Mouse (Mus musculus) hindbrain, embryonic 13.5 days (tissue): ENCODE results near the gene Txnip. TPM values are rescaled to one million over a fixed set of nuclear protein-coding genes. Genes with fewer than 3 reads are reported as not detected.
A peak's percentile ranks its signal among the peaks of the same experiment; 100 is the strongest.
"Not testable (repeated sequence)": the region's sequence is repeated elsewhere in the genome, so short reads cannot be mapped to it uniquely, and the experiment has no call there.

Experiments used
- ATAC-seq: fragments of 200-750 bp; cut with Nextera tagmentation; 2 replicates; pipeline ENCODE4 v1.8.0; 2017; ENCODE audit warnings: moderate TSS enrichment; ENCODE audit not compliant: low FRiP score
- H3K27ac ChIP-seq: fragments of 300-500 bp; sonication (generic); 2 replicates; pipeline ENCODE4 v1.5.1; 2015; ENCODE audit warnings: inconsistent platforms, mild to moderate bottlenecking, moderate library complexity
- H3K27me3 ChIP-seq: fragments of 300-500 bp; sonication (generic); 2 replicates; pipeline ENCODE4 v1.6.1; 2015; ENCODE audit warnings: mild to moderate bottlenecking, inconsistent platforms
- H3K36me3 ChIP-seq: fragments of 300-500 bp; sonication (generic); 2 replicates; pipeline ENCODE4 v1.6.1; 2015; ENCODE audit warnings: mild to moderate bottlenecking, inconsistent platforms
- H3K4me1 ChIP-seq: fragments of 300-500 bp; sonication (generic); replicated peaks from 2 replicates; pipeline ENCODE4 v1.6.1; 2015; ENCODE audit warnings: inconsistent platforms
- H3K4me2 ChIP-seq: fragments of 300-500 bp; sonication (generic); 2 replicates; pipeline ENCODE4 v1.6.1; 2015; ENCODE audit warnings: inconsistent platforms, mild to moderate bottlenecking, moderate library complexity
- H3K4me3 ChIP-seq: fragments of 300-500 bp; sonication (generic); 2 replicates; pipeline ENCODE4 v1.5.1; 2015; ENCODE audit warnings: mild to moderate bottlenecking, inconsistent platforms
- H3K9ac ChIP-seq: fragments of 300-500 bp; sonication (generic); 2 replicates; pipeline ENCODE4 v1.6.1; 2015; ENCODE audit warnings: mild to moderate bottlenecking, inconsistent platforms
- H3K9me3 ChIP-seq: fragments of 300-500 bp; sonication (generic); 2 replicates; pipeline ENCODE4 v1.6.1; 2016; ENCODE audit warnings: inconsistent platforms
- WGBS: fragments of 180-500 bp; shearing (Covaris S2); methylation state at CpG from one replicate; pipeline ENCODE4 v1.1.7; 2015; 5-methylcytosine and 5-hydroxymethylcytosine counted together
- polyA plus RNA-seq: library from polyadenylated mRNA; unstranded; fragments of >200 nt; fragmentation: Nextera tagmentation; extraction: Ambion mirVana; gene quantifications from 2 replicates; pipeline ENCODE4 v1.2.1, GENCODE M21; 2015

Gene Txnip
- polyA plus RNA-seq, 1 experiment from 2014 or later: 67.6 TPM

- H3K4me3 ChIP-seq: no peak overlapping the region
- 77% methylated on average over 3 of the region's 3 CpGs for WGBS
- 0 out of 2 replicates have a peak overlapping the region, but pooled peaks have one; percentile 35 for H3K9ac ChIP-seq
- H3K36me3 ChIP-seq: no peaks in the 10 kb centered on the region
- no peak for ATAC-seq
- H3K4me1 ChIP-seq: peaks cover 81% of the 10 kb centered on the region
- H3K27me3 ChIP-seq: peaks cover 13% of the 10 kb centered on the region
- peak overlapping the region; percentile 98; the same call in 1 of the 2 replicates for H3K4me2 ChIP-seq
- no peaks in the 10 kb centered on the region for H3K9me3 ChIP-seq
- H3K27ac ChIP-seq: no peak overlapping the region
These were observed 41.7 kb downstream of the Txnip start for GRCm38 (mm10) chr3:96599411-96599810.

- peak within 1 kb of the TSS; percentile 94 for H3K9ac ChIP-seq
- peak; percentile 95 for ATAC-seq
- peaks cover 89% of the 10 kb centered on the region for H3K4me1 ChIP-seq
- H3K4me2 ChIP-seq: peak within 1 kb of the TSS; percentile 83
- peak within 1 kb of the TSS; percentile 84 for H3K4me3 ChIP-seq
- H3K36me3 ChIP-seq: peaks cover 3% of the 10 kb centered on the region; the same call in 1 of the 2 replicates
- H3K27me3 ChIP-seq: peaks cover 4% of the 10 kb centered on the region; the same call in 1 of the 2 replicates
- WGBS: 1% methylated on average over 27 of the region's 27 CpGs
- no peaks in the 10 kb centered on the region for H3K9me3 ChIP-seq
- peak within 1 kb of the TSS; percentile 96 for H3K27ac ChIP-seq
These were observed 43.0 kb downstream of the Txnip start, which contains the start of gene Lix1l for GRCm38 (mm10) chr3:96600639-96601250. Gene Lix1l, plus strand, starts transcription at chr3:96601149.

- Histone ChIP-seq H3K36me3 (peaks cover 3% of the 10 kb centered on the region; the same call in 1 of the 2 replicates), H3K4me1 (peaks cover 87% of the 10 kb centered on the region), H3K27ac (peak overlapping the region; percentile 96), H3K27me3 (no peaks in the 10 kb centered on the region), H3K9ac (peak overlapping the region; percentile 94), H3K4me2 (peak overlapping the region; percentile 83), H3K4me3 (peak overlapping the region; percentile 84), H3K9me3 (no peaks in the 10 kb centered on the region)
- WGBS: 2% methylated on average over 7 of the region's 40 CpGs
- ATAC-seq: peak; percentile 71
These were observed 43.6 kb downstream of the Txnip start for GRCm38 (mm10) chr3:96601251-96601787.

GRCm38 (mm10) chr3:96601941-96602703 is 44.4 kb downstream of the Txnip start:
- no peak for ATAC-seq
- H3K9ac ChIP-seq: peak overlapping the region; percentile 94
- H3K9me3 ChIP-seq: no peaks in the 10 kb centered on the region
- H3K27me3 ChIP-seq: no peaks in the 10 kb centered on the region
- peak overlapping the region; percentile 96 for H3K27ac ChIP-seq
- H3K4me3 ChIP-seq: peak overlapping the region; percentile 84
- peaks cover 3% of the 10 kb centered on the region; the same call in 1 of the 2 replicates for H3K36me3 ChIP-seq
- peak overlapping the region; percentile 83 for H3K4me2 ChIP-seq
- H3K4me1 ChIP-seq: peaks cover 79% of the 10 kb centered on the region
- WGBS: 14% methylated on average over 10 of the region's 10 CpGs

GRCm38 (mm10) chr3:96602704-96603084 is 44.9 kb downstream of the Txnip start:
- H3K4me3 ChIP-seq: peak overlapping the region; percentile 84
- 29% methylated on average over 5 of the region's 5 CpGs for WGBS
- no peak for ATAC-seq
- no peaks in the 10 kb centered on the region for H3K27me3 ChIP-seq
- H3K9ac ChIP-seq: peak overlapping the region; percentile 94
- no peaks in the 10 kb centered on the region for H3K9me3 ChIP-seq
- H3K4me2 ChIP-seq: peak overlapping the region; percentile 83
- H3K36me3 ChIP-seq: peaks cover 3% of the 10 kb centered on the region; the same call in 1 of the 2 replicates
- H3K27ac ChIP-seq: peak overlapping the region; percentile 96
- H3K4me1 ChIP-seq: peaks cover 78% of the 10 kb centered on the region

GRCm38 (mm10) chr3:96603311-96603710 is 45.6 kb downstream of the Txnip start:
- H3K4me3 ChIP-seq: peak overlapping the region; percentile 84
- peaks cover 3% of the 10 kb centered on the region; the same call in 1 of the 2 replicates for H3K36me3 ChIP-seq
- 26% methylated on average over 5 of the region's 5 CpGs for WGBS
- no peaks in the 10 kb centered on the region for H3K9me3 ChIP-seq
- peaks cover 72% of the 10 kb centered on the region for H3K4me1 ChIP-seq
- H3K4me2 ChIP-seq: peak overlapping the region; percentile 83
- no peak for ATAC-seq
- no peaks in the 10 kb centered on the region for H3K27me3 ChIP-seq
- H3K27ac ChIP-seq: peak overlapping the region; percentile 96
- peak overlapping the region; percentile 94 for H3K9ac ChIP-seq

GRCm38 (mm10) chr3:96606007-96606406 is 48.2 kb downstream of the Txnip start:
- not testable (repeated sequence) for H3K27ac ChIP-seq, H3K4me3 ChIP-seq, ATAC-seq, H3K36me3 ChIP-seq, H3K9me3 ChIP-seq, H3K9ac ChIP-seq, H3K27me3 ChIP-seq, H3K4me2 ChIP-seq
- WGBS: 89% methylated on average over 4 of the region's 4 CpGs
- H3K4me1 ChIP-seq: peaks cover 51% of the 10 kb centered on the region

- Histone ChIP-seq H3K4me2 (no peak overlapping the region), H3K27ac (no peak overlapping the region), H3K9me3 (no peaks in the 10 kb centered on the region), H3K4me1 (peaks cover 51% of the 10 kb centered on the region), H3K4me3 (no peak overlapping the region), H3K27me3 (no peaks in the 10 kb centered on the region), H3K36me3 (peaks cover 3% of the 10 kb centered on the region; the same call in 1 of the 2 replicates), H3K9ac (no peak overlapping the region)
- WGBS: 92% methylated on average over 4 of the region's 4 CpGs
- ATAC-seq: no peak
These were observed 48.9 kb downstream of the Txnip start for GRCm38 (mm10) chr3:96606618-96607017.

Other genes with a start within 250 kb of the Txnip start
- not detected in 2 replicates for gene BC107364, start 105.7 kb upstream of the Txnip start, polyA plus RNA-seq
- 0.89 and 0.92 TPM in 2 replicates for gene Hfe2, start 32.8 kb upstream of the Txnip start, polyA plus RNA-seq
- 1.2 and 1.6 TPM in 2 replicates for gene Gm16253, start 19.0 kb downstream of the Txnip start, polyA plus RNA-seq
- gene Polr3gl, start 36.2 kb downstream of the Txnip start, polyA plus RNA-seq: 38.3 and 39.3 TPM in 2 replicates
- 9.7 and 10.5 TPM in 2 replicates for gene Ankrd34a, start 38.7 kb downstream of the Txnip start, polyA plus RNA-seq
- gene Lix1l, start 43.2 kb downstream of the Txnip start, polyA plus RNA-seq: 6.8 and 7.3 TPM in 2 replicates
- 123 and 129 TPM in 2 replicates for gene Rbm8a, start 72.0 kb downstream of the Txnip start, polyA plus RNA-seq
- 49.0 and 50.2 TPM in 2 replicates for gene Pex11b, start 77.4 kb downstream of the Txnip start, polyA plus RNA-seq
- 0.05 and 0.12 TPM in 2 replicates for gene Gm42957, start 77.5 kb downstream of the Txnip start, polyA plus RNA-seq
- gene Itga10, start 87.6 kb downstream of the Txnip start, polyA plus RNA-seq: 0.82 and 0.91 TPM in 2 replicates
- gene Ankrd35, start 112.2 kb downstream of the Txnip start, polyA plus RNA-seq: 0.84 and 0.89 TPM in 2 replicates
- gene Pias3, start 138.4 kb downstream of the Txnip start, polyA plus RNA-seq: 33.7 and 33.8 TPM in 2 replicates
- gene Nudt17, start 150.6 kb downstream of the Txnip start, polyA plus RNA-seq: 14.0 and 19.2 TPM in 2 replicates
- gene Polr3c, start 169.7 kb downstream of the Txnip start, polyA plus RNA-seq: 32.5 and 36.4 TPM in 2 replicates
- 70.3 and 72.4 TPM in 2 replicates for gene Rnf115, start 169.7 kb downstream of the Txnip start, polyA plus RNA-seq